Mouse (Mus musculus) embryonic facial prominence, embryonic 15.5 days (tissue): ENCODE data around the gene Plekhg6. TPM values are rescaled to one million over a fixed set of nuclear protein-coding genes. Genes with fewer than 3 reads are reported as not detected.

Source experiments
- ATAC-seq: fragments of 200-750 bp; cut with Nextera tagmentation; 2 replicates; pipeline ENCODE4 v1.8.0; 2017; ENCODE audit warnings: low read depth, moderate TSS enrichment; ENCODE audit not compliant: insufficient number of reproducible peaks, low FRiP score, low TSS enrichment
- H3K27ac ChIP-seq: fragments of 300-500 bp; sonication (generic); replicated peaks from 2 replicates; pipeline ENCODE4 v1.5.1; 2015; ENCODE audit warnings: mild to moderate bottlenecking, inconsistent platforms
- H3K27me3 ChIP-seq: fragments of 300-500 bp; sonication (generic); 2 replicates; pipeline ENCODE4 v1.6.1; 2015; ENCODE audit warnings: inconsistent platforms
- H3K36me3 ChIP-seq: fragments of 300-500 bp; sonication (generic); 2 replicates; pipeline ENCODE4 v1.6.1; 2015; ENCODE audit warnings: mild to moderate bottlenecking, inconsistent platforms
- H3K4me1 ChIP-seq: fragments of 300-500 bp; sonication (generic); 2 replicates; pipeline ENCODE4 v1.6.1; 2015; ENCODE audit warnings: inconsistent platforms
- H3K4me2 ChIP-seq: fragments of 300-500 bp; sonication (generic); replicated peaks from 2 replicates; pipeline ENCODE4 v1.6.1; 2015; ENCODE audit warnings: mild to moderate bottlenecking, inconsistent platforms
- H3K4me3 ChIP-seq: fragments of 300-500 bp; sonication (generic); replicated peaks from 2 replicates; pipeline ENCODE4 v1.5.1; 2015; ENCODE audit warnings: mild to moderate bottlenecking, inconsistent platforms
- H3K9ac ChIP-seq: fragments of 300-500 bp; sonication (generic); 2 replicates; pipeline ENCODE4 v1.6.1; 2015; ENCODE audit warnings: inconsistent platforms
- H3K9me3 ChIP-seq: fragments of 300-500 bp; sonication (generic); replicated peaks from 2 replicates; pipeline ENCODE4 v1.6.1; 2016; ENCODE audit warnings: inconsistent platforms
- WGBS: fragments of 180-500 bp; shearing (Covaris S2); methylation state at CpG from one replicate; pipeline ENCODE4 v1.1.7; 2015; 5-methylcytosine and 5-hydroxymethylcytosine counted together
- polyA plus RNA-seq: library from polyadenylated mRNA; unstranded; fragments of >200 nt; fragmentation: Nextera tagmentation; extraction: Ambion mirVana; gene quantifications from 2 replicates; pipeline ENCODE4 v1.2.1, GENCODE M21; 2015

The Plekhg6 gene
- polyA plus RNA-seq, 1 experiment from 2014 or later = 3.5 TPM

GRCm38 (mm10) chr6:125382024-125382423 lies 1.4 kb upstream of the Plekhg6 start:
- WGBS = 60% methylated on average over 2 of the region's 2 CpGs
- Histone ChIP-seq H3K36me3 (no peaks in the 10 kb centered on the region), H3K9ac (no peak overlapping the region), H3K27me3 (peaks cover 27% of the 10 kb centered on the region), H3K9me3 (no peaks in the 10 kb centered on the region), H3K27ac (no peak overlapping the region), H3K4me2 (no peak overlapping the region), H3K4me3 (no peak overlapping the region), H3K4me1 (peaks cover 38% of the 10 kb centered on the region)
- no peak for ATAC-seq

- ATAC-seq = 0 out of 2 replicates have a peak, but pooled peaks have one; percentile 22
- 6% methylated on average over 9 of the region's 9 CpGs for WGBS
- no peaks in the 10 kb centered on the region for H3K36me3 ChIP-seq
- H3K4me3 ChIP-seq = peak overlapping the region; percentile 43
- H3K9me3 ChIP-seq = no peaks in the 10 kb centered on the region
- no peak overlapping the region for H3K27ac ChIP-seq
- H3K4me1 ChIP-seq = peaks cover 42% of the 10 kb centered on the region
- H3K9ac ChIP-seq = no peak overlapping the region
- H3K4me2 ChIP-seq = peak overlapping the region; percentile 62
- peaks cover 27% of the 10 kb centered on the region for H3K27me3 ChIP-seq
Observed at GRCm38 (mm10) chr6:125379781-125380180, 812 bp downstream of the Plekhg6 start.

GRCm38 (mm10) chr6:125378621-125379020 lies 2.0 kb downstream of the Plekhg6 start:
- Histone ChIP-seq H3K4me1 (peaks cover 42% of the 10 kb centered on the region), H3K9me3 (no peaks in the 10 kb centered on the region), H3K27me3 (peaks cover 27% of the 10 kb centered on the region), H3K4me3 (no peak overlapping the region), H3K9ac (no peak overlapping the region), H3K36me3 (no peaks in the 10 kb centered on the region), H3K27ac (peak overlapping the region; percentile 86), H3K4me2 (peak overlapping the region; percentile 30)
- WGBS = 19% methylated on average over 6 of the region's 6 CpGs
- no peak for ATAC-seq

- peak overlapping the region; percentile 86 for H3K27ac ChIP-seq
- no peaks in the 10 kb centered on the region for H3K9me3 ChIP-seq
- no peaks in the 10 kb centered on the region for H3K36me3 ChIP-seq
- no peak overlapping the region for H3K9ac ChIP-seq
- peak overlapping the region; percentile 30 for H3K4me2 ChIP-seq
- ATAC-seq = peak; percentile 70
- 27% methylated on average over 16 of the region's 16 CpGs for WGBS
- H3K27me3 ChIP-seq = peaks cover 27% of the 10 kb centered on the region
- peaks cover 42% of the 10 kb centered on the region for H3K4me1 ChIP-seq
- 0 out of 2 replicates have a peak overlapping the region, but pooled peaks have one; percentile 4 for H3K4me3 ChIP-seq
Observed at GRCm38 (mm10) chr6:125377582-125378451, 2.8 kb downstream of the Plekhg6 start.

GRCm38 (mm10) chr6:125377042-125377441 lies 3.6 kb downstream of the Plekhg6 start:
- Histone ChIP-seq H3K36me3 (no peaks in the 10 kb centered on the region), H3K9ac (no peak overlapping the region), H3K9me3 (no peaks in the 10 kb centered on the region), H3K27ac (peak overlapping the region; percentile 86), H3K4me3 (no peak overlapping the region), H3K4me2 (0 out of 2 replicates have a peak overlapping the region, but pooled peaks have one; percentile 30), H3K4me1 (peaks cover 42% of the 10 kb centered on the region), H3K27me3 (peaks cover 27% of the 10 kb centered on the region)
- WGBS = 42% methylated on average over 6 of the region's 6 CpGs
- no peak for ATAC-seq

GRCm38 (mm10) chr6:125367758-125368371 lies 12.7 kb downstream of the Plekhg6 start:
- ATAC-seq = no peak
- H3K4me1 ChIP-seq = peaks cover 32% of the 10 kb centered on the region
- H3K27ac ChIP-seq = peak overlapping the region; percentile 78
- H3K36me3 ChIP-seq = 0 out of 2 replicates have a peak, but pooled peaks cover 1% of the 10 kb centered on the region
- WGBS = 38% methylated on average over 4 of the region's 4 CpGs
- no peak overlapping the region for H3K4me2 ChIP-seq
- H3K27me3 ChIP-seq = no peaks in the 10 kb centered on the region
- no peak overlapping the region for H3K4me3 ChIP-seq
- no peak overlapping the region for H3K9ac ChIP-seq
- no peaks in the 10 kb centered on the region for H3K9me3 ChIP-seq

- Histone ChIP-seq H3K4me3 (no peak overlapping the region), H3K36me3 (peaks cover 17% of the 10 kb centered on the region), H3K9ac (no peak overlapping the region), H3K27ac (no peak overlapping the region), H3K27me3 (no peaks in the 10 kb centered on the region), H3K9me3 (no peaks in the 10 kb centered on the region), H3K4me1 (peaks cover 40% of the 10 kb centered on the region), H3K4me2 (no peak overlapping the region)
- WGBS = 77% methylated on average over 1 of the region's 1 CpGs
- ATAC-seq = no peak
Observed at GRCm38 (mm10) chr6:125366133-125366532, 14.5 kb downstream of the Plekhg6 start.

GRCm38 (mm10) chr6:125365522-125365921 lies 15.1 kb downstream of the Plekhg6 start:
- H3K4me3 ChIP-seq = no peak overlapping the region

GRCm38 (mm10) chr6:125364448-125364847 lies 16.1 kb downstream of the Plekhg6 start:
- Histone ChIP-seq H3K27me3 (no peaks in the 10 kb centered on the region), H3K4me3 (no peak overlapping the region), H3K4me2 (no peak overlapping the region), H3K9ac (no peak overlapping the region), H3K36me3 (peaks cover 33% of the 10 kb centered on the region), H3K27ac (no peak overlapping the region), H3K9me3 (no peaks in the 10 kb centered on the region), H3K4me1 (peaks cover 40% of the 10 kb centered on the region)
- no peak for ATAC-seq
- WGBS = 8% methylated on average over 8 of the region's 8 CpGs

More at GRCm38 (mm10) chr6:125365522-125365921, 15.1 kb downstream of the Plekhg6 start:
- no peaks in the 10 kb centered on the region for H3K27me3 ChIP-seq
- H3K36me3 ChIP-seq = peaks cover 23% of the 10 kb centered on the region
- no peak for ATAC-seq
- H3K9ac ChIP-seq = no peak overlapping the region
- H3K27ac ChIP-seq = no peak overlapping the region
- WGBS = 73% methylated on average over 5 of the region's 5 CpGs
- H3K4me1 ChIP-seq = peaks cover 40% of the 10 kb centered on the region
- H3K9me3 ChIP-seq = no peaks in the 10 kb centered on the region
- H3K4me2 ChIP-seq = no peak overlapping the region

GRCm38 (mm10) chr6:125363451-125364242 lies 16.9 kb downstream of the Plekhg6 start:
- peaks cover 35% of the 10 kb centered on the region for H3K4me1 ChIP-seq
- 17% methylated on average over 23 of the region's 23 CpGs for WGBS
- H3K27ac ChIP-seq = no peak overlapping the region
- no peaks in the 10 kb centered on the region for H3K27me3 ChIP-seq
- H3K4me2 ChIP-seq = 0 out of 2 replicates have a peak overlapping the region, but pooled peaks have one; percentile 10
- H3K9me3 ChIP-seq = no peaks in the 10 kb centered on the region
- no peak for ATAC-seq
- no peak overlapping the region for H3K9ac ChIP-seq
- no peak overlapping the region for H3K4me3 ChIP-seq
- H3K36me3 ChIP-seq = peaks cover 41% of the 10 kb centered on the region

- no peak for ATAC-seq
- 0 out of 2 replicates have a peak overlapping the region, but pooled peaks have one; percentile 10 for H3K4me2 ChIP-seq
- no peak overlapping the region for H3K9ac ChIP-seq
- H3K27ac ChIP-seq = no peak overlapping the region
- WGBS = 28% methylated on average over 15 of the region's 15 CpGs
- peaks cover 48% of the 10 kb centered on the region for H3K36me3 ChIP-seq
- H3K4me1 ChIP-seq = peaks cover 32% of the 10 kb centered on the region
- H3K9me3 ChIP-seq = no peaks in the 10 kb centered on the region
- H3K27me3 ChIP-seq = no peaks in the 10 kb centered on the region
- H3K4me3 ChIP-seq = no peak overlapping the region
Observed at GRCm38 (mm10) chr6:125363021-125363420, 17.6 kb downstream of the Plekhg6 start.
